Mouse (Mus musculus) heart, postnatal 0 days (tissue): ENCODE measurements around the gene Tmtc1. TPM values are rescaled to one million over a fixed set of nuclear protein-coding genes. Genes with fewer than 3 reads are reported as not detected.

Source experiments
- ATAC-seq: fragments of 200-750 bp; cut with Nextera tagmentation; 2 replicates; pipeline ENCODE4 v1.8.0; 2017; ENCODE audit warnings: low read depth, moderate number of reproducible peaks, moderate library complexity; ENCODE audit not compliant: insufficient read depth
- DNase-seq: peaks from one replicate; pipeline ENCODE4 v3.0.0-alpha.2; 2016; ENCODE audit warnings: low spot score
- H3K27ac ChIP-seq: fragments of 300-500 bp; sonication (generic); 2 replicates; pipeline ENCODE4 v1.5.1; 2014; ENCODE audit warnings: low read depth, mild to moderate bottlenecking
- H3K27me3 ChIP-seq: fragments of 300-500 bp; sonication (generic); 2 replicates; pipeline ENCODE4 v1.6.1; 2014; ENCODE audit warnings: low read length, mixed read lengths; ENCODE audit not compliant: control insufficient read depth, insufficient read depth
- H3K36me3 ChIP-seq: fragments of 300-500 bp; sonication (generic); replicated peaks from 2 replicates; pipeline ENCODE4 v1.6.1; 2014; ENCODE audit warnings: low read length, mixed read lengths; ENCODE audit not compliant: control insufficient read depth, insufficient read depth
- H3K4me1 ChIP-seq: fragments of 300-500 bp; sonication (generic); 2 replicates; pipeline ENCODE4 v1.6.1; 2014; ENCODE audit warnings: antibody characterized with exemption; ENCODE audit not compliant: control insufficient read depth, insufficient read depth
- H3K4me2 ChIP-seq: fragments of 300-500 bp; sonication (generic); 2 replicates; pipeline ENCODE4 v1.6.1; 2014; ENCODE audit warnings: low read depth, mild to moderate bottlenecking, low read length, moderate library complexity
- H3K4me3 ChIP-seq: fragments of 300-500 bp; sonication (generic); 2 replicates; pipeline ENCODE4 v1.5.1; 2014; ENCODE audit warnings: low read depth, low read length
- H3K9ac ChIP-seq: fragments of 300-500 bp; sonication (generic); replicated peaks from 2 replicates; pipeline ENCODE4 v1.6.1; 2014; ENCODE audit warnings: low read depth, low read length, mixed read lengths
- H3K9me3 ChIP-seq: fragments of 300-500 bp; sonication (generic); replicated peaks from 2 replicates; pipeline ENCODE4 v1.6.1; 2016; ENCODE audit warnings: low read length; ENCODE audit not compliant: control insufficient read depth
- CTCF ChIP-seq: IDR thresholded peaks from 2 replicates; pipeline ENCODE4 v1.5.1; 2016; ENCODE audit warnings: antibody characterized with exemption, control low read depth, low read depth
- EP300 ChIP-seq: IDR thresholded peaks from 2 replicates; pipeline ENCODE4 v1.6.1; 2016; ENCODE audit warnings: antibody characterized with exemption, low read depth
- WGBS: fragments of 180-500 bp; shearing (Covaris S2); extraction: QIAGEN DNeasy Blood & Tissue Kit; methylation state at CpG from one replicate; pipeline ENCODE4 v1.1.7; 2014; 5-methylcytosine and 5-hydroxymethylcytosine counted together
- polyA plus RNA-seq: library from polyadenylated mRNA; unstranded; fragments of >200 nt; fragmentation: Nextera tagmentation; extraction: Ambion mirVana; gene quantifications from 2 replicates; pipeline ENCODE4 v1.2.1, GENCODE M21; 2015
- total RNA-seq: library from RNA; depleted of rRNA; stranded (reverse); fragments of >200 nt; gene quantifications from 2 replicates; pipeline ENCODE4 v1.2.3, GENCODE M21; 2014; ENCODE audit warnings: low replicate concordance

Gene Tmtc1
- total and polyA plus RNA-seq, 2 experiments from 2014 or later, result 2.5 to 28.9 TPM

DNA sequence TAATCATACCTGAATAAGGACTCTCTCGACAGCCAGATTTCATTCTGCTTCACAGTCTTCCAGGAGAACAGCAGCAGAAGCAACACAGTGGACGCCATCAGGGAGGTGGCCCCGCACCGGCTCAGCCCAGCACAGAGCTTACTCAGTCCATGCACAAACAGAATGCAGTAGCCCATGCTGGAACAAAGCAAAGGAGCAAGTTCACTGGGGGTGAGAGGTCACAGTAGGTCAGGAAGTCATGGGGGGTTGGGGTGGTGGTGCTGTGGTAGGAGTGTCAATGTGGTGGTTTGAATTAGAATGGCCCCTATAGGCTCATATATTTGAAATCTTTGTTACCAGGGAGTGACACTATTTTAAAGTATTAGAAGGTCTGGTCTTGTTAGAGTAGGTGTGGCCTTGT, 149.7 kb downstream of the Tmtc1 start:
- TF ChIP-seq CTCF (no peak), EP300 (no peak)
- no peaks in the 10 kb centered on the region; the same call in none of the 2 replicates for H3K36me3 ChIP-seq
- H3K27ac ChIP-seq, result no peak overlapping the region
- 75% methylated on average over 4 of the region's 4 CpGs for WGBS
- ATAC-seq (no peak), DNase-seq (no peak)
- H3K4me3 ChIP-seq, result no peak overlapping the region
- no peaks in the 10 kb centered on the region for H3K9me3 ChIP-seq
- H3K9ac ChIP-seq, result no peak overlapping the region
- H3K4me1 ChIP-seq, result no peaks in the 10 kb centered on the region
- no peak overlapping the region for H3K4me2 ChIP-seq
- H3K27me3 ChIP-seq, result no peaks in the 10 kb centered on the region

DNA sequence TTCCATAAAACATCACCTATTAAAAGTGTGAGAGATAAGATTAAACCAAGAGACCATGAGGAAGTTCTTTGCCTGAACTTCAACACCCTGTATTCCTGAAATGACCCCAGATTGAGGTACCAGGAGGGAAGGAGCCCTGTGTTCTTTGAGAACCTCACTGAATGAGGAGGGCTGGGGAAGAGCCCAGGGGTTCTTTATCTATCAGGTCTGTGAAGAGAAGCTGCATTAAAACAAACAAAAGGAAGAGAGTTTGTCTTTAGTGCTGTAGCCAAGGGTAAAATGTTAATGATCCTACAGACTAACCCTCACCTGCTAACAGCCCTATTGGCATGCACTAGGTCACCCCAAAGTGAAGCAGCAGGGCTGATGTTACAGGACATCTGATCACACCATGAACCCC, 153.3 kb downstream of the Tmtc1 start:
- no peak for ATAC-seq
- no peak for DNase-seq
- no peaks in the 10 kb centered on the region for H3K27me3 ChIP-seq
- no peaks in the 10 kb centered on the region for H3K9me3 ChIP-seq
- H3K27ac ChIP-seq, result no peak overlapping the region
- H3K4me1 ChIP-seq, result no peaks in the 10 kb centered on the region
- no peak overlapping the region for H3K9ac ChIP-seq
- H3K4me3 ChIP-seq, result no peak overlapping the region
- H3K4me2 ChIP-seq, result no peak overlapping the region
- TF ChIP-seq EP300, result no peak
- TF ChIP-seq CTCF, result no peak
- peaks cover 3% of the 10 kb centered on the region; the same call in 1 of the 2 replicates for H3K36me3 ChIP-seq

DNA sequence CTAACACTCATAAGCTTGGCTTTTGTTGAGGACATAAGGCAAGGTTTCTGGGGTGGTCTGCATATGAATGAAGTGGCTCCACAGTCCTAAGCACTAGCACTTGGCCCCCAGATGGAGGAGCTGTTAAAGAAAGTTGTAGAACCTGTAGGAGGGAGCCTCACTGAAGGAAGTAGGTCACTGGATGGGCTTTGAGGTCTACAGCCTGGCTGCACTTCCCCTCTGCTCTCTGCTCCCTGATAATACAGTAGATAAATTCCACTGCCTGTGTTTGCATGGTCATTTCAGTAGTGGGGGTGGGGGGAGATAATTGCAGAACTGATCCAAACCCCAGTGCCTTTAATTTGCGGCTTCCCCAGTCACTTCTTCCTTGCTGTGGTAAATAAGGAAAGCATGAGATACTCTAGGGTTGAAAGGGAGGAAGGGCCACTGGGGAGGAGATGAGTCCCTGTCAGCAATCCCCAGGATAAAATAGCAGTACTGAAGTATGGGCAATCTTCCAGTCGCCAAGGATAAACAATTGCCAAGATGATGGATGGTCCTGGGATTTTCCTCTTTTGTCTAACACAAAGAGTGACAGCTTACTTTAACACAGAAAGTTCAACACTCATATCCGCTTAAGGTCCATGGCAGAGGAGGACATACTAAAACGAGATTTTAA, 160.8 kb downstream of the Tmtc1 start:
- Histone ChIP-seq H3K27ac (no peak overlapping the region), H3K4me3 (no peak overlapping the region), H3K9me3 (no peaks in the 10 kb centered on the region), H3K4me1 (no peaks in the 10 kb centered on the region), H3K36me3 (peaks cover 26% of the 10 kb centered on the region; the same call in 1 of the 2 replicates), H3K4me2 (no peak overlapping the region), H3K27me3 (no peaks in the 10 kb centered on the region), H3K9ac (no peak overlapping the region)
- ATAC-seq (no peak), DNase-seq (no peak)
- 51% methylated on average over 4 of the region's 4 CpGs for WGBS
- no peak for TF ChIP-seq CTCF
- no peak for TF ChIP-seq EP300

DNA sequence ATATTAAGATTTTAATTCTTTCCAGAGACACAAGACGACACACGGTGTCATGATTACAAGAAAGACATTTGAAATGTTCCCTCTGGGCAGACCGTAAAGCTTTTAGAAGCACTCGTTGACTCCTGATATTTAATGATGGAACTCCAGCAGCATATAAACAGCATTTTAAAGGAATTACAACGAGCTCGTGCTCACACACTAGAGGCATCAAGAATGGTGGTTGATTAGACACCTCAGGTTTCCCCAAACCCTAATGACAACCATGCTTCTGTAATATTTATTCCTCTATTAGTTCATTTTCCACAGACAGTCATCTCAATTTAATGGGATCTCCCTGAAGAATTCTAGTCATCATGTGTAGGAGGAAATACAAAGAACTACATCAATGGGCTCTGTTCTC, 164.9 kb downstream of the Tmtc1 start:
- H3K9me3 ChIP-seq, result no peaks in the 10 kb centered on the region
- H3K4me3 ChIP-seq, result no peak overlapping the region
- H3K27me3 ChIP-seq, result no peaks in the 10 kb centered on the region
- H3K27ac ChIP-seq, result no peak overlapping the region
- ATAC-seq (no peak), DNase-seq (no peak)
- H3K4me2 ChIP-seq, result no peak overlapping the region
- no peak for TF ChIP-seq CTCF
- TF ChIP-seq EP300, result no peak
- no peak overlapping the region for H3K9ac ChIP-seq
- 71% methylated on average over 6 of the region's 6 CpGs for WGBS
- peaks cover 16% of the 10 kb centered on the region; the same call in 1 of the 2 replicates for H3K36me3 ChIP-seq
- H3K4me1 ChIP-seq, result no peaks in the 10 kb centered on the region

DNA sequence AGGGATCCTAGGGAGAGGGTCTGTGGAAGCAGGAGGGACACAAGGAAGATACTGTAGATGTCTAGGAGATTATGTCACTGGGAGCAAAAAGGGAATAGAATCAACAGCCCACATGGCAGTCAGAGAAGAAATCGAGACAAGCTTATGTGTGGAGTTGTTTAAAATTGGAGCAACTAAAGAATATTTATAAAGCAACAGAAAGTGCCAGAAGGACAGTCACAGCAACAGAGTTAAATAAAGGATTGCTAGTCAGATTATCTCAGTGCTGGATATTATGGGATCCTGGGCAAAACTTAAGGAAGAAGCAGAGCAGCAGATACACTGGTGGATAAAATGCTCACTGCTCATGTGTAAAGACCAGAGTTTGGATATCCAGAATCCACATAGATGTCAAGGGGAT, 167.8 kb downstream of the Tmtc1 start:
- H3K4me2 ChIP-seq, result no peak overlapping the region
- no peaks in the 10 kb centered on the region for H3K4me1 ChIP-seq
- no peak overlapping the region for H3K9ac ChIP-seq
- H3K9me3 ChIP-seq, result no peaks in the 10 kb centered on the region
- H3K27me3 ChIP-seq, result no peaks in the 10 kb centered on the region
- whole genome bisulfite sequencing, result 79% methylated on average over 1 of the region's 1 CpGs
- no peak overlapping the region for H3K4me3 ChIP-seq
- TF ChIP-seq CTCF, result no peak
- TF ChIP-seq EP300, result no peak
- no peak overlapping the region for H3K27ac ChIP-seq
- no peak for ATAC-seq
- H3K36me3 ChIP-seq, result 0 out of 2 replicates have a peak, but pooled peaks cover 10% of the 10 kb centered on the region
- no peak for DNase-seq

DNA sequence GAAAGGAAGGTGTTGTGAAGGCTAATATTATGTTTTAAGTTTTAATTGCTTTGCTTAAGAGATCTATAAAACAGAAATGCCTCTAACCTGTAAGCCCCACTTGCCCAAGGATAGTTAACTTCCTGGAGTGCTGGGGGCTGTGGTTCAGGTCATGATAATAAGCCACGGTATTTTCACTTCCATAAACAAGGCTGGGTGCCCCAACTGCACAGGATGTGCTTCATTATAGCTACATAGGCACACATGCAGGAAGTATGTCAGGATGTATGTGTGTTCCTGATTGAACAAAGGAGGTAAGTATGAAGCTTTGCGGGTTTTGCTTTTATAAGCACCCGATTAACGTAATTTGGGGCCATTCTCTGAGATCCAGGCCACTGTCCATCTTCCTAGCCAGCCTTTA, 169.1 kb downstream of the Tmtc1 start:
- no peak for TF ChIP-seq EP300
- TF ChIP-seq CTCF, result no peak
- H3K27ac ChIP-seq, result no peak overlapping the region
- H3K9me3 ChIP-seq, result no peaks in the 10 kb centered on the region
- H3K4me3 ChIP-seq, result no peak overlapping the region
- H3K27me3 ChIP-seq, result no peaks in the 10 kb centered on the region
- H3K9ac ChIP-seq, result no peak overlapping the region
- ATAC-seq, result no peak
- peaks cover 15% of the 10 kb centered on the region; the same call in 1 of the 2 replicates for H3K36me3 ChIP-seq
- DNase-seq, result no peak
- no peak overlapping the region for H3K4me2 ChIP-seq
- 74% methylated on average over 4 of the region's 4 CpGs for WGBS
- H3K4me1 ChIP-seq, result no peaks in the 10 kb centered on the region
